Mouse (Mus musculus): Measurements from ENCODE around the gene Ambra1.
A peak's percentile ranks its signal among the peaks of the same experiment; 100 is the strongest.

The Ambra1 gene

GRCm38 (mm10) chr2:91735221-91735620 lies 5.3 kb downstream of the Ambra1 start:
- no peak for DNase-seq (ENCODE audit: low read depth)

- DNase-seq (ENCODE audit: low read depth) = no peak
Observed at GRCm38 (mm10) chr2:91739586-91739985, 9.7 kb downstream of the Ambra1 start.

GRCm38 (mm10) chr2:91744686-91745085 lies 14.8 kb downstream of the Ambra1 start:
- no peak for DNase-seq (ENCODE audit: low read depth)

GRCm38 (mm10) chr2:91749811-91750261 lies 19.9 kb downstream of the Ambra1 start:
- DNase-seq (ENCODE audit: low read depth) = no peak

- no peak for DNase-seq (ENCODE audit: low read depth)
Observed at GRCm38 (mm10) chr2:91771921-91772705, 42.2 kb downstream of the Ambra1 start.

- no peak for DNase-seq (ENCODE audit: low read depth)
Observed at GRCm38 (mm10) chr2:91773309-91773708, 43.4 kb downstream of the Ambra1 start.

- peak; percentile 71 for DNase-seq (ENCODE audit: low read depth)
Observed at GRCm38 (mm10) chr2:91779166-91779565, 49.2 kb downstream of the Ambra1 start.

GRCm38 (mm10) chr2:91791621-91792020 lies 61.7 kb downstream of the Ambra1 start:
- no peak for DNase-seq (ENCODE audit: low read depth)

- DNase-seq (ENCODE audit: low read depth) = no peak
Observed at GRCm38 (mm10) chr2:91792346-91792745, 62.4 kb downstream of the Ambra1 start.

GRCm38 (mm10) chr2:91794466-91794865 lies 64.5 kb downstream of the Ambra1 start:
- DNase-seq (ENCODE audit: low read depth) = peak; percentile 18

- no peak for DNase-seq (ENCODE audit: low read depth)
Observed at GRCm38 (mm10) chr2:91795091-91795490, 65.2 kb downstream of the Ambra1 start.

- DNase-seq (ENCODE audit: low read depth) = no peak
Observed at GRCm38 (mm10) chr2:91811433-91811832, 81.5 kb downstream of the Ambra1 start.

GRCm38 (mm10) chr2:91816741-91817140 lies 86.8 kb downstream of the Ambra1 start:
- no peak for DNase-seq (ENCODE audit: low read depth)

- DNase-seq (ENCODE audit: low read depth) = no peak
Observed at GRCm38 (mm10) chr2:91832227-91832626, 102.3 kb downstream of the Ambra1 start.

GRCm38 (mm10) chr2:91834272-91834671 lies 104.3 kb downstream of the Ambra1 start:
- peak; percentile 15 for DNase-seq (ENCODE audit: low read depth)

GRCm38 (mm10) chr2:91835031-91835430 lies 105.1 kb downstream of the Ambra1 start:
- peak; percentile 18 for DNase-seq (ENCODE audit: low read depth)

GRCm38 (mm10) chr2:91835631-91836030 lies 105.7 kb downstream of the Ambra1 start:
- DNase-seq (ENCODE audit: low read depth) = no peak

GRCm38 (mm10) chr2:91844085-91844484 lies 114.2 kb downstream of the Ambra1 start:
- DNase-seq (ENCODE audit: low read depth) = no peak

- DNase-seq (ENCODE audit: low read depth) = no peak
Observed at GRCm38 (mm10) chr2:91852446-91853191, 122.7 kb downstream of the Ambra1 start.

- DNase-seq (ENCODE audit: low read depth) = no peak
Observed at GRCm38 (mm10) chr2:91854575-91854974, 124.6 kb downstream of the Ambra1 start.

- no peak for DNase-seq (ENCODE audit: low read depth)
Observed at GRCm38 (mm10) chr2:91856958-91857357, 127.0 kb downstream of the Ambra1 start.

- no peak for DNase-seq (ENCODE audit: low read depth)
Observed at GRCm38 (mm10) chr2:91859423-91859822, 129.5 kb downstream of the Ambra1 start.

- DNase-seq (ENCODE audit: low read depth) = no peak
Observed at GRCm38 (mm10) chr2:91870754-91871153, 140.8 kb downstream of the Ambra1 start.

Data from NIH3T3 (cell line).